Mouse (Mus musculus) spleen, adult 10 weeks (tissue): ENCODE data around the gene Vps26c. TPM values are rescaled to one million over a fixed set of nuclear protein-coding genes. Genes with fewer than 3 reads are reported as not detected.

Source experiments
- polyA plus RNA-seq: library from polyadenylated mRNA; stranded (reverse); fragments of 350-450 nt; fragmentation: Illumina TruSeq; extraction: RNeasy Lipid Tissue Mini Kit (QIAGEN cat#74804); gene quantifications from one replicate; pipeline ENCODE4 v1.2.3, GENCODE M21; 2015; ENCODE audit warnings: low replicate concordance; ENCODE audit not compliant: insufficient read depth

The Vps26c gene
- polyA plus RNA-seq = 45.3 TPM

DNA sequence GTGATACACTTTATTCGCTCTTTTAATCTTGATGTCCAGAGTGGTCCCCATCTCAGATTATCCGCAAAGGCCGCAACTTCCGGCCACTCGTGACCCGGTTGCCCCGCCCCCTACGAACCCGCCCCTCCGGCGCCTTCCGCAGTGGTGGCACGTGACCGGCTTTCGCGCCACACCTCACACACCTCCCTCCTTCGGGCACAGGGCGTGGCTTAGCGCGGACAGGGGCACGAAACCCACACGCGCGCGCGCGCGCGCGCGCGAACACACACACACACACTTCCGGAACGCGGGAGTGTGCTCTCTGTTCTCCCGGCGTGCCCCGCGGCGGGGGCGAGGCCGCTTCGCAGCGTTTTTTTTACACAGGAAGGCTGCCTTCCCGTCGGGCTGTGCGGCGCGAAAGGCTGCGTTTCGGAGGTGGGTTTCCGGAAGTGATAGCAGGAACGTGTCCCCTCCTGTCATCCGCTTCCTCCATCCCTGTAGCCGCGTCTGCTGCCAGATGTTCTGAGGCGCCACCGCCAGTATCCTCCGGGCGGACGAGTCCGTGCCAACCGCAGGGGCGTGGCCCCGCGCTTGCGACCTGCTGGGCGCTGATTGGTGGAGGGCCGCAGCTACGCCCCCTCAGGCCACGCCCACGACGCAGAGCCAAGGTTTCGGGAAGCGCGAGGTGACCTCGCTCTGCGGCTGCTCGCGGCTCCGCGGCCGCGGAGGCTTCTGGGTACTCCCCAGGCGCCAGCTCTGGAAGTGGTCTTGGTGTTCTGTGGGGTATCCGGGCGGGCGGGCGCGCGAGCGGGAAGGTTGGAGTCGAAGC is at the start of gene Vps26c:
TSS of gene Vps26c (minus strand) at position 487 of the 808 bp plus-strand sequence.

DNA sequence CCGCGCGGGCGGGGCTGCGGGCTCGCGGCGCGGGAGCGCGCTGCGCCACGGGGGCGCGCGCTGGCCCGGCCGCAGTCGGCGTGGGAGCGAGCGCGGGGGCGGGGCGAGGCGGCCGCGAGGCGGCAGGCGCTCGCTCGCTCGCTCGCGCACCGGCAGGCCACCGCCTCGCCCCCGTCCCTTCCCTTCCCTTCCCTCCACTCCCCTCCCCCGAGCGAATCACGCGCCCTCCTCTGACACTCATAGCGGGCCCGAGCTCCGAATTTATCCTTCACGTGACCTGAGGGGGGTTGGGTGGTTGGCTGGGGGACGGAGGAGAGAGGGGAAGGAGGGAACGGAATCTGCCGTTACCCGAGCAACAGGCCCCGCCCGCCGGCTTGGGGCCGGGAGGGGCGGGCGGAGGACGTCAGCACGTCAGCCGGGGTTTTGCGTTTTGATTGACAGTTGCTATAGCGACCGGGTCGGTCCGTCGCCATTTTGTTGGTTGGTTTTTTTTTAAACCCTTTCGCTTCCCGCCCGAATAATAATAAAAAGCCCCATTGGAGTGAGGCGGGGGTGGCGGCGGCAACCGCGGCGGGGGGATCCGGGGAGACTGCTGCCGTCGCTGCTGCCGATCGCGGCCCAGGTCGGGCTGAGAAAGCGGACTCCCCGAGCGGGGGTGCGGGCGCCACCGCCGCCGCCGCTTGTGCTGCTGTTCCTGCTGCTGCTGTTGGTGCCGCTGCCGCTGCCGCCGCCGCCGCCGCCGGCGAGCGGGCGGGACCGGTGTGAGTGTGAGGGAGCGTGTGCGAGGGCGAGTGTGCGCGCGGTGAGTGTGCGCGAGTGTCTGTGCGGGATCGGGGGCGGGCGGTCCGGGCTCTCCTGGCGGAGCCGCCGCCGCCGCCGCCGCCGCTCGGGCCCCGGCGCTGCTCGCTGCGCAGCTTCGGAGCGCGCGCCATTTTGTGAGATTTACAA is 42.9 kb upstream of the Vps26c start, which contains the start of gene Dyrk1a:
TSS of gene Dyrk1a (plus strand) at position 782 of the 948 bp plus-strand sequence.

Other genes starting within 250 kb of the Vps26c start
- gene Hlcs, start 213.3 kb downstream of the Vps26c start, polyA plus RNA-seq = 17.8 TPM
- gene Ripply3, start 198.4 kb downstream of the Vps26c start, polyA plus RNA-seq = 3.0 TPM
- 55.5 TPM for gene Ttc3, start 156.2 kb downstream of the Vps26c start, polyA plus RNA-seq
- 97.2 TPM for gene Pigp, start 155.0 kb downstream of the Vps26c start, polyA plus RNA-seq
- 69.2 TPM for gene Dyrk1a, start 43.2 kb upstream of the Vps26c start, polyA plus RNA-seq